10 mouse cellular contexts compared by ENCODE assay signal in the genomic region with DNA sequence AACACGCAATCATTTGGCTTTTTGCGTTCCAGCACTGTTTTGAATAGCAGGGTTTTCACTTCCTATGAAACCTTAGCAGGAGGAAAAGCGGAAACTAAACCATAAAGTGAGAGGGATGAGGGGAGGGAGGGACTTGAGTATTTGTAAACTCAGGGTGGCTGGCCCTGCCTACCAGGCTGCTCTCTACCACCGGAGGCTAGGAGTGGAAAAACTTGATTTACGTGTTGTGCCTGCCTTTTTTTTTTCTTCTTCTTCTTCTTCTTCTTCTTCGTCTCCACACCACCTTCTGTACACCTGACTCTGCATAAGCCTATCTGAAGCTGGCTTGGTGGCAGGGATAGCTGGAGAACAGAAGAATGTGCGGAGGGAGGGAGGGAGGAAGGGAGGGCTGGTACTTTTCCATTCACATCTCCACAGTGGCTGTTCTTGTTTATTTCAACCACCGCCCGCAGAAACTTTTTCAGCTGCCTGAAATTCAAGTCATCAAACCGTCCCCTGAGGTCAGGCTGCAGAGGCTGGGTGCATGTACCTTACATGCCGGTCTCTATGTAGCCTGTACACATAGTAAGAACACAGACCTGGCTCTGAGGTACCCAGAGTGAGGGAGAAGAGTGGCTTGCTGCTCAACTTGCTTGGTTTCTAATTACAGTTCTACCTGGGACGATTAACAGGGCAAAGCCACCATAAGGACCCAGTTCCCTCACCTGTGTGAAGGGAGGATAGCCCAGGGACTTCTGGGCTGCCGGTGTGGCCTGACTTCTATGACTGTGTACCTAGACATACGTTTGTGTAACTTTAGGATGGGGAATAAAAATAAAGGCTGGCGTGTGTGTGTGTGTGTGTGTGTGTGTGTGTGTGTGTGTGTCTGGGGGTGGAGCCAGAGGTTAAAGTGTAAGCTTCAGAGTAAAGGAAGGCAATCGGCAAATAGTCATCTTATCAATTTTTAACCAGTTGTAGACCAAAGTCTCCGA. TPM values are rescaled to one million over a fixed set of nuclear protein-coding genes. Genes with fewer than 3 reads are reported as not detected.
A peak's percentile ranks its signal among the peaks of the same experiment; 100 is the strongest.
DNase-seq lines count a peak whose midpoint lies in the region; ATAC-seq lines count a peak whose summit lies in the region.
"Had no signal": no experiment of that assay in that cellular context is flagged by ENCODE, and none has a peak within 500 bp of the region (broad histone marks: within the 10 kb centered on the region; RNA-seq: fewer than 3 reads in every experiment).

No protein-coding gene starts in this region.

- peak; percentile 55 for ATAC-seq in kidney, embryonic 14.5 days (ENCODE audit: low FRiP score, low TSS enrichment)
- ATAC-seq in midbrain, embryonic 16.5 days, result no peak

- peak overlapping the region; percentile 24 for H3K4me2 ChIP-seq in kidney, embryonic 14.5 days (replicated peaks; ENCODE audit: low read depth, low read length)
- H3K4me2 ChIP-seq in midbrain, embryonic 16.5 days (ENCODE audit: low read length), result no peak overlapping the region

- H3K9ac ChIP-seq in kidney, embryonic 14.5 days (ENCODE audit: low read depth, low read length), result no peak overlapping the region
- H3K9ac ChIP-seq in midbrain, embryonic 16.5 days (ENCODE audit: low read depth, low read length), result no peak overlapping the region

- WGBS in kidney, embryonic 14.5 days, result 32% methylated on average over 17 of the region's 17 CpGs
- 65% methylated on average over 17 of the region's 17 CpGs for WGBS in midbrain, embryonic 16.5 days

- no peaks in the 10 kb centered on the region for H3K9me3 ChIP-seq in kidney, embryonic 14.5 days (ENCODE audit: control insufficient read depth, low read length)
- H3K9me3 ChIP-seq in midbrain, embryonic 16.5 days (replicated peaks; ENCODE audit: control insufficient read depth, low read length, poor library complexity, severe bottlenecking), result no peaks in the 10 kb centered on the region

- no peak overlapping the region for H3K4me3 ChIP-seq in kidney, embryonic 14.5 days (ENCODE audit: low read length)
- no peak overlapping the region for H3K4me3 ChIP-seq in midbrain, embryonic 16.5 days (ENCODE audit: low read depth, low read length)

- peaks cover 13% of the 10 kb centered on the region for H3K4me1 ChIP-seq in kidney, embryonic 14.5 days (ENCODE audit: control insufficient read depth, insufficient read depth, low read length)
- peaks cover 7% of the 10 kb centered on the region; the same call in 1 of the 2 replicates for H3K4me1 ChIP-seq in midbrain, embryonic 16.5 days (ENCODE audit: control insufficient read depth, insufficient read depth, low read length)

- DNase-seq in adrenal gland, postnatal 10 days, result peak; percentile 49
- no peak for DNase-seq in adrenal gland, adult 8-10 months
- peak; percentile 79 for DNase-seq in brain, adult 2 months (ENCODE audit: low read depth, low spot score)
- DNase-seq in lung, postnatal 10 days, result peak; percentile 52
- no peak for DNase-seq in Muller cell, postnatal 12 days (ENCODE audit: inconsistent ontology term)
- no peak for DNase-seq in embryo, embryonic 11 days

- peak overlapping the region; percentile 69; the same call in 1 of the 2 replicates for H3K27ac ChIP-seq in kidney, embryonic 14.5 days (ENCODE audit: low read depth, low read length)
- no peak overlapping the region for H3K27ac ChIP-seq in midbrain, embryonic 16.5 days (ENCODE audit: low read length)

- H3K36me3 ChIP-seq in kidney, embryonic 14.5 days (ENCODE audit: control insufficient read depth, insufficient read depth, low read length), result no peaks in the 10 kb centered on the region
- H3K36me3 ChIP-seq in midbrain, embryonic 16.5 days (ENCODE audit: control insufficient read depth, insufficient read depth, low read length), result no peaks in the 10 kb centered on the region

- no peaks in the 10 kb centered on the region for H3K27me3 ChIP-seq in kidney, embryonic 14.5 days (ENCODE audit: control insufficient read depth, insufficient read depth, low read length)
- H3K27me3 ChIP-seq in midbrain, embryonic 16.5 days (ENCODE audit: control insufficient read depth, insufficient read depth, low read depth, low read length), result no peaks in the 10 kb centered on the region

RNA-seq across cellular contexts. Expression of gene Bcl6, which starts 5.0 kb away (rescaled TPM):
- 10 to 100 TPM; 46.6 to 53.6 TPM for total RNA-seq in adrenal gland, postnatal 10 days (2021)
- total RNA-seq in adrenal gland, adult 8-10 months (2022), result 10 to 100 TPM; 11.5 to 65.2 (median 59.2) TPM
- 0.73 and 0.91 TPM in 2 replicates for polyA plus RNA-seq in kidney, embryonic 14.5 days (2014; fragmentation: Nextera tagmentation; extraction: Ambion mirVana)
- polyA plus RNA-seq in midbrain, embryonic 16.5 days (2015; fragmentation: Nextera tagmentation; extraction: Ambion mirVana), result 0.31 and 0.60 TPM in 2 replicates

RNA-seq across cellular contexts. Expression of gene Gm37419, which starts 5.4 kb away (rescaled TPM):
- total RNA-seq in adrenal gland, postnatal 10 days (2021), result not detected
- not detected for total RNA-seq in adrenal gland, adult 8-10 months (2022)
- polyA plus RNA-seq in kidney, embryonic 14.5 days (2014; fragmentation: Nextera tagmentation; extraction: Ambion mirVana), result not detected in 2 replicates
- not detected in 2 replicates for polyA plus RNA-seq in midbrain, embryonic 16.5 days (2015; fragmentation: Nextera tagmentation; extraction: Ambion mirVana)
- polyA plus RNA-seq: C2C12; hindbrain, embryonic 11.5 days had no signal

Comparison
In these comparisons a context has a peak if more than half of its experiments do, and no peak if none do; other contexts are left out.
1. DNase-seq: peak in adrenal gland, postnatal 10 days (single experiment), brain, adult 2 months (single experiment) and lung, postnatal 10 days (single experiment); none in adrenal gland, adult 8-10 months (single experiment), Muller cell, postnatal 12 days (single experiment) and embryo, embryonic 11 days (single experiment).